Mouse (Mus musculus) urinary bladder, postnatal 14 days (tissue): ENCODE data around the gene Tmem190.
"Not testable (repeated sequence)": the region's sequence is repeated elsewhere in the genome, so short reads cannot be mapped to it uniquely, and the experiment has no call there.

Experiments
- DNase-seq: peaks from one replicate; pipeline ENCODE4 v3.0.0; 2021; ENCODE audit warnings: low spot score

Gene Tmem190

DNA sequence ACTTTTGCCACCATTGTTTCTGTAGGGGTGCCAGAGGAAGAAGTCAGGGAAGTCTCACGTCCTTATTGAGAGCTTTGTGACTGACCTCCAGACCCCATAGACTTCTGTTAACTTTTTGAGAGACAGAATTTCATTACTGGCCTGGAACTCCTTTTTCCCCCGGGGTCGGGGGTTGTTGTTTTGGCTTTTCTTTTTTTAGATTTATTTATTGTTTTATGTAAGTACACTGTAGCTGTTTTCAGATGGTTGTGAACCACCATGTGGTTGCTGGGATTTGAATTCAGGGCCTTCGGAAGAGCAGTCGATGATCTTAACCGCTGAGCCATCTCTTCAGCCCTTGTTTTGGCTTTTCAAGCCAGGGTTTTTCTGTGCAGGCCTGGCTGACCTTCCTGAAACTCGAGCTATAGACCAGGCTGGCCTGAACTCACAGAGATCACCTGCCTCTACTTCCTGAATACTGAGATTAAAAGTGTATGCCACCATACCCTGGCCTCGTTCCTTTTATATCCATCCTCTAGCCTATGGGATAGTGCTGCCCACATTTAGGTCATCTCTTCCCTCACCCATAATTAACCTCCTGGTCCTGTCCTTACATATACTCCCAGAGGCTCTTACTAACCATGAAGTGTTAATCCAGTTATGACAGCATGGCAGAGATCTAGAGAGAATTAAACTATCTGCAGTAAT lies 30.5 kb downstream of the Tmem190 start:
- DNase-seq = no peak

GRCm38 (mm10) chr7:4816559-4816958 lies 33.8 kb downstream of the Tmem190 start:
- DNase-seq = no peak

DNA sequence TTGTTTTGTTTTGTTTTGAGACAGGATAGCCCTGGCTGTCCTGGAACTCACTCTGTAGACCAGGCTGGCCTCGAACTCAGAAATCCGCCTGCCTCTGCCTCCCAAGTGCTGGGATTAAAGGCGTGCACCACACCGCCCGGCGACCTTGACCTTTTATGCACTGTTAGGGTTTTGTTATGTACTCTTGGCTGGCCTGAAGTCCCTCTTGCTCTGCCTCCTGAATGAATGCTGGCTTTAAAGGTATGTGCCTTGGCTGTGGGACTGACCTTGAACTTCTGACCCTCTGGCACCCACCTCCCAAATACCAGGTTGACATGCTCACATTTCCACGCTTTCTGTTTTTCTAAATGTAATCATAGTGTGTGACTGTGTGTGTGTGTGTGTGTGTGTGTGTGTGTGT lies 38.2 kb downstream of the Tmem190 start:
- not testable (repeated sequence) for DNase-seq

- DNase-seq = no peak
These were observed 39.0 kb downstream of the Tmem190 start for GRCm38 (mm10) chr7:4821690-4822089.

DNA sequence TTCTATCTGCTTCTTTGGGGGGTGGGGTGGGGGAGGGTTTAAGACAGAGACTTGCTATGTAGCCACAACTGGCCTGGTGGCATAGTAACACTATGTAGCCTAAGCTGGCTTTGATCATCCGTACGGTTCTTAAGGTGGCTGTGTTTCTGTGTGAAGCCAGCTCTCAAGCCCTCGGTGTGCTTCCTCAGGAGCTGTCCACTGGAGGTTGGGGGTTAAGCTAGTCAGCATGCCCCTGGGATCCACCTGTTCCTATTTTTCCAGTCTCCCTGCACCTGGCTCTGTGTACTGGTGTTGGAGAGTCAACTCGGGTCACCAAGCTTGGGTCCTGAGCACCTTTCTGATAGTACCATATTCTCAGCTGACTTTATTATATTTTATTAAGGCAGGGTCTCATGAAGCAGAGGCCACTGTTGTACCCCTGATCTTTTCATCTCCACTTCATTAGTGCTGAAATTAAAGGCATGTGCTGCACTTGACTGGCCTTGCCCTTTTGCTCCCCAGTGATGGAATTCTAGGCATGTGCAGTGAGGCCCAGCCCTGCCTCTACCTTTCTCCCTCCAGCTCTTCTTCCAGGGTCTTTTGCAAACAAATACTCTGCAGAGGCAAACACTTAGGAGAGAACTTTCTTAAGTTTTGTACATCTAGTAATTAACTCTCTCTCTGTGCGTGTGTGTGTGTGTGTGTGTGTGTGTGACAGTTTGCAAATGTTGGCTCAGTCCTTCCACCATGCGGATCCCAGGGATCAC lies 39.6 kb downstream of the Tmem190 start:
- DNase-seq = no peak

DNA sequence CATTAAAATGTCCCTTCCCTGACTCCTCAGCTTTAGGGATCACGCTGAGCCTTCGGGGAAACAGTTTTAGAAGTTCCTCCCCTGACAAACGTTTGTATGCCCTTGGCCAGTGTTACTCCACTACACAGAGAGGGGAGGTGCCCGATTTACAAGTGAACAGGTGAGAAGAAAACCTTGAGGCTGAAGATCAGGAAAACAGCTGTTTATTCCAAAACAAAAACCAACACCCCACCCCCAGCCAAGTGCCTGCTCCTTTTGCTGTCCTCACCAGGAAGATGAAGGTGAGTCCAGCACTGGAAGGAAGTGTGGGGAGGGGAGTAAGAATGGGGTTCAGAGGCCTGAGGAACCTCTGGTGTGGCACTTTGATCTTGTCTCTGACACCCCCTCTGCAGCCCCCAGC lies 42.6 kb downstream of the Tmem190 start:
- DNase-seq = no peak

DNA sequence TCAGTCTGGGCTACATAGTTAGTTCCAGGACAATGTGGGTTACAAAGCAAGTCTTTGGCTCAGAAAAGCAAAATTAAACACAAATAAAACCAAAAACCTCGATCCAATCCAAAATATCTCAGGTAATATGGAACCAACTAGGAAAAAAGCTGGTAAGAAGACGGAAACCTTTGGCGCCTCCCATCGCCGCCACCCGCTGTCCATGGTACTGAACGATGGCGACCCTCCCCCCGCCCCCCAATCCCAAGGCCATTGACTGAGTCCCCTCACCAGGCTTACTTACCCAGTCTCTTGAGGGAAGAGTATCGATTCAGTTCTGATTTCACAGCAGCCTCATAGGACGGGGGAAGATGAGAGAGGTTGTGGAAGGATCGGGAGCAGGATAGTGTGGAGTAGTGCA lies 47.7 kb downstream of the Tmem190 start:
- DNase-seq = no peak
